Mouse (Mus musculus) fibroblast of lung, adult 2 months (primary cell): ENCODE results near the gene Npdc1.
"Not testable (repeated sequence)": the region's sequence is repeated elsewhere in the genome, so short reads cannot be mapped to it uniquely, and the experiment has no call there.

Source experiments
- DNase-seq: peaks from one replicate; pipeline ENCODE4 v3.0.0-alpha.2; 2011; ENCODE audit warnings: low read depth

Npdc1 gene

DNA sequence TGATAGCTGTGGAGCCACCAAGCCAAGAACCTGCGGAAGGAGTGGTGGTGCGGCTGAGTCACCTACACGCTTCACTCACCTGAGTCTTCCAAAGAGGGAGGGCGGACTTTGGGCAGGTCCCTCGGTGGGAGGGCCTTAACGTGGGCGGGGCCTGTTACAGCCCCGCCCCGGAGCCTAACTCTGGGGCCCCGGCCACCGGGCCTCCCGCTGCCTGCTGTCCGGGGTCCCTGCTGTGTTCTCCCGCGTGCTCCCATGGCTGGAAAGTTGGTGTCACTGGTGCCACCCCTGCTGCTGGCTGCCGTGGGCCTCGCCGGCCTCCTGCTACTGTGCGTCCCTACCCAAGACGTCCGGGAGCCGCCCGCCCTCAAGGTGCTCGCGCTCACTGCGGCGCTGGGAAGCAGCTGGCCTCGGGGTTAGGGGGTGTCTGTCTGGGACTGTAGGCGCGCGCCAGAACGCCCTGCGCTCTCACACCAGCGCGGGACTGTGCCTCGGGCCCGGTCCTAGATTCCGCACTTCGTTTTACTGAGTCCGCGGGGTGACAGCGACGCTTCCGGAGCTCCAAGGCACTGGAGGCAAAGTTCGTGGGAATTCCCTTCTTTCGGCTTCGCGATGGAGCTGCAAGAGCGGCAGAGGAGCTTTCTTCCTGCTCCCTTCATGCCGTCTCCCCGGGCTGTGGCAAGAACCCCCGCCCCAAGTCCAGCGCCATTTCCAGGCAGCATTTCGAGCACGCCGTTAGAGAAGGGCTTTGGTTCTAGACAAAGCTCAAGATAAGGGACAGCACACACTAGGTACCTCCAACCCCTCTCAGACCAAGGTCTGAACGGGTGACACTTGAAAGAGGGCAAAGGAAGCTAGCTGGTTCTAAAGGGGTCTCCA lies 3.2 kb upstream of the Npdc1 start, which contains the start of gene Entpd2:
Gene Entpd2, plus strand, starts transcription at position 154 of the 876 bp plus-strand sequence.
- DNase-seq = no peak

GRCm38 (mm10) chr2:25396597-25396983 lies 2.6 kb upstream of the Npdc1 start:
- DNase-seq = no peak

GRCm38 (mm10) chr2:25397010-25397409 lies 2.1 kb upstream of the Npdc1 start:
- DNase-seq = no peak

DNA sequence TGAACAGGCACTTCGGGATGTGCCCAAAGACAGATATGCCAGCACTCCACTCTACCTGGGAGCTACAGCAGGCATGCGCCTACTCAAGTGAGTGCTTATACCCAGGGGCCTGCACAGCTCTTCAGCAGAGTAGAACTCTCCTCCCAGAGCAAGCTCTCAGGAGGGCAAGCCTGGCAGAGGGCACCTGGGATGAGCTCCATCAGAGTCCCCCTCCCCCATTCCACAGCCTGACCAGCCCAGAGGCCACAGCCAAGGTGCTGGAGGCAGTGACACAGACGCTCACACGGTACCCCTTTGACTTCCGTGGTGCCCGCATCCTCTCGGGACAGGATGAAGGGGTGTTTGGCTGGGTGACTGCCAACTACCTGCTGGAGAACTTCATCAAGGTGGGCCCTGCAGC lies 1.1 kb upstream of the Npdc1 start:
- DNase-seq = no peak

DNA sequence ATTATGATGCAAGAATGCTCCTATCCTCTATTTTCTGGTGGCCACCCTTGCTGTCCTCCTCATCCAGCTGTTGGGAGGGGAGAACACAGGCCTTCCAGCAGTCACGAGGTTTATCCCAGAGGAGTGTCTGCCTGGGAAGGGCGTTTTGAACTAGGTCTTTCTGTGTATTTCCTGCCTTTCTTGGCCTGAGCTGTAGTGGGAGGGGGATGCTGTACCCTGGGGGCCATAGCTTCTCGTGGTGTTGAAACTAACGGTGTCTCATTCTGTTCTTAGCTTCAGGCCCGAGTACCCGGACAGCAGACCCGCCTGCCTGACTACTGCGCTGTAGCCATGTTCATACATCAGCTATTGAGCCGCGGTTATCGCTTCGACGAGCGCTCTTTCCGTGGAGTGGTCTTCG lies 1.1 kb downstream of the Npdc1 start:
- DNase-seq = no peak

- no peak for DNase-seq
These were observed 1.6 kb downstream of the Npdc1 start for GRCm38 (mm10) chr2:25400764-25401163.

GRCm38 (mm10) chr2:25402377-25402971 lies 3.3 kb downstream of the Npdc1 start:
- no peak for DNase-seq

- DNase-seq = no peak
These were observed 3.9 kb downstream of the Npdc1 start for GRCm38 (mm10) chr2:25402972-25403601.

GRCm38 (mm10) chr2:25403994-25404393 lies 4.8 kb downstream of the Npdc1 start:
- no peak for DNase-seq

DNA sequence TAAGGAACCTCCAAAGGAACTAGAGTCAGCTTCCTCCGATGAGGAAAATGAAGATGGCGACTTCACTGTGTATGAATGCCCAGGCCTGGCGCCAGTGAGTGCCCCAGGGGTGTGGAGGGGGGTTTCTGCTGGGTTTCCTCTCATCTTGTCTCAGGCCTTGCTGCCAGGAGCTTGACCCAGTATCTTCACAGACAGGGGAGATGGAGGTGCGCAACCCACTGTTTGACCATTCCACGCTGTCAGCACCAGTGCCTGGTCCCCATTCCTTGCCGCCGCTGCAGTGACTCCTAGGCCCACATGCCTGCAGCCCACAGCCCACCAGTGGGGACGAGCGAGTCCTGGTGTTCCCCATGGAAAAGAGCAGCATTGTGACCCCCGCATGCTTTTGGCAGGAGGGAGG lies 9.8 kb downstream of the Npdc1 start:
- DNase-seq = no peak

DNA sequence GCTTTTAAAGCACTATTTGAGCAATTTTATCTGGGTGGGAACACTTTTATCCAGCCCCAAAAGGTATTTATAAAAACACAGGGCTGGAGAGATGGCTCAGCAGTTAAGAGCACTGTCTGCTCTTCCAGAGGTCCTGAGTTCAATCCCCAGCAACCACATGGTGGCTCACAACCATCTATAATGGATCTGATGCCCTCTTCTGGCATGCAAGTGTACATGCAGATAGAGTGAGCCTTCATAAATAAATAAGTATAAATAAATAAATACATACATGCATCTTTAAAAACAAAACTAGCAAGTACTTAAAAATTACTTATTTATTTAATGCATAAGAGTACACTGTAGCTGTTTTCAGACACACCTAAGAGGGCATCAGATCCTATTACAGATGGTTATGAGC lies 14.3 kb downstream of the Npdc1 start:
- not testable (repeated sequence) for DNase-seq

- DNase-seq = no peak
These were observed 18.3 kb downstream of the Npdc1 start for GRCm38 (mm10) chr2:25417426-25417825.

GRCm38 (mm10) chr2:25421896-25422295 lies 22.7 kb downstream of the Npdc1 start:
- no peak for DNase-seq

GRCm38 (mm10) chr2:25422587-25423410 lies 23.6 kb downstream of the Npdc1 start, which contains the start of gene Fut7:
Fut7 (plus strand) TSS chr2:25423267.
- DNase-seq = no peak

DNA sequence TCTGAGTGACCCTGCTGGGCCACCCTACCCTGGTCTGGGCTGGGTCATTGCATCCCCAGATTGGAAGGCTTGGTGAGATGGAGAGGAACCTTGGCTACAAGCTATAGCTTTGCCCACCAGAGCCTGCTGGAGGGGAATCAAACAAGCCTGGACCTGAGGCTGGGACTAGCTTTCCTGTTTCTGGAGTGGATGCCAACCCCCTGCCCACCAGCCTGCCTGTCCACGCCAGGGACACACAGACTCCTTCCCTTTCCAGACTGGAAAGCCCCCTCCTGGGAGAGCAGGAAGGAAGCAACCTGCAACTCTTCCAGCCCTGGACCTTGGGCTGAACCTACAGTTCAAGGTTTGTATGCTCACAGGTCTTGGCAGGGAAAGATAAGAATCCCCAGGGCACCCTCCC lies 24.5 kb downstream of the Npdc1 start:
- no peak for DNase-seq

DNA sequence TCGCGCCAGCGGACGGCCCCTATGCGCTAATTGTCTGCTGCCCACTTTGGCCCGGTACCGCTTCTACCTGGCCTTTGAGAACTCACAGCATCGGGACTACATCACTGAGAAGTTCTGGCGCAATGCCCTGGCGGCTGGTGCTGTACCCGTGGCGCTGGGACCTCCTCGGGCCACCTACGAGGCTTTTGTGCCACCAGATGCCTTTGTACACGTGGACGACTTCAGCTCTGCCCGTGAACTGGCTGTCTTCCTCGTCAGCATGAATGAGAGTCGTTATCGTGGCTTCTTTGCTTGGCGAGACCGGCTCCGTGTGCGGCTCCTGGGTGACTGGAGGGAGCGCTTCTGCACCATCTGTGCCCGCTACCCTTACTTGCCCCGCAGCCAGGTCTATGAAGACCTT lies 26.3 kb downstream of the Npdc1 start:
- DNase-seq = no peak

DNA sequence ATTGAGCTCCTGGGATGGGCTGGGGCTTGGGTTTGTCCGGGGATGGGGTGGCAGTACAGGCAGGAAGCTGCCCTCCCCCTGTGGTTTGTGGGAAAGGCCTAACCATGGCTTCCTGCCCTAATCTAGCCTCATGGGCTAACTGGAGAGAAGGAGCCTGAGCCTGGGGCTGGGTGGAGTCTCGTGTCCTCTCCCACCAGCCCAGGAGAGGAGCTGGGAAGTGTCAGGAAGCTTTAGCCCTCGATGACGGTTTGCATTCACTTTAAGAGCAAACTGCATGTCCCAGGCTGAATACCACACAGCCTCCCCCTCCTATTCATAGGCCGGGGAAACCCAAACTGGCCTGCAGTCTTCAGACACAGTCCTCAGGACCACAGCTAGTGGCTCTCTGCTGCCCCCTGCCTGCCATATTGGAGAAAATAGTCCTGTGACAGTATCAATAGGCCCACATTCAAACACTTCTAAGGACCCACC lies 27.6 kb downstream of the Npdc1 start:
- DNase-seq = peak; percentile 27

GRCm38 (mm10) chr2:25427256-25427655 lies 28.1 kb downstream of the Npdc1 start:
- DNase-seq = no peak

DNA sequence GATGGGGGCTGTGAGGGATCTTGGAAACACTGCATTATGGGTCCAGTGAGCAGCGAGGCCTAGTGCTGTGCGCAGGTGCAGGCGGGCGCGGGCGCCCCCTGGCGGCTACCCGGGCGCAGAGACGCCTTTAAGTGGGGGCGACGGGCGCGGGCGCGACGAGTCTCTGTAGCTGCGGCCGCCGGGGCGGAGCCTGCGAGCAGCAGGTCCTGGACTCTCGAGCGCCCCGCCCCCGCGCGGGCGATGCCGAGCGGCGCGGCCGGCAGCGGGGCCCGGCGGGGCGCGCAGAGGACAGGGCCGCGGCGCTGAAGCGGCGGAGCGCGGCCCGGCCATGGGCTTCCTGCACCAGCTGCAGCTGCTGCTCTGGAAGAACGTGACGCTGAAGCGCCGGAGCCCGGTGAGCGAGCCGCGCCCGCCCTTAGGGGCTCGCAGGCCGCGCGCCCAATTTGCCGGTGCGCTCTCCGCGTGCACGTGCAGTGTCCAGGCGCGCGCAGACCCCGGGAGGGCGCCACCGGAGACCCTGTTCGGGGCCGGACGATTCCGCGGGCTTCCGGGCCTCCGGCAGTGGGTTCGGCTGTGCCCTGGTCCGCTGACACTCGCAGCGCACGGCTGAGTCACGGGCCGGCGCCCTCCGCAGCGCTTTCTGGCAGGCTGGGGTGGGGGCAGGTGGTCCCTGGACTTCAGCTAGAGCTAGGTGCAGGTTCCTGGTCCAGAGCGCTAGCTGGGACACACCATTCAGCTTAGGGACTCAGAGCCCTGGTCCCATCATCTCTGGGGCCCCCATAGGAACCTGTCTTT lies 29.5 kb downstream of the Npdc1 start, which contains the start of gene Abca2:
Gene Abca2, plus strand, starts transcription at position 262 of the 795 bp plus-strand sequence.
- peak; percentile 53 for DNase-seq

DNA sequence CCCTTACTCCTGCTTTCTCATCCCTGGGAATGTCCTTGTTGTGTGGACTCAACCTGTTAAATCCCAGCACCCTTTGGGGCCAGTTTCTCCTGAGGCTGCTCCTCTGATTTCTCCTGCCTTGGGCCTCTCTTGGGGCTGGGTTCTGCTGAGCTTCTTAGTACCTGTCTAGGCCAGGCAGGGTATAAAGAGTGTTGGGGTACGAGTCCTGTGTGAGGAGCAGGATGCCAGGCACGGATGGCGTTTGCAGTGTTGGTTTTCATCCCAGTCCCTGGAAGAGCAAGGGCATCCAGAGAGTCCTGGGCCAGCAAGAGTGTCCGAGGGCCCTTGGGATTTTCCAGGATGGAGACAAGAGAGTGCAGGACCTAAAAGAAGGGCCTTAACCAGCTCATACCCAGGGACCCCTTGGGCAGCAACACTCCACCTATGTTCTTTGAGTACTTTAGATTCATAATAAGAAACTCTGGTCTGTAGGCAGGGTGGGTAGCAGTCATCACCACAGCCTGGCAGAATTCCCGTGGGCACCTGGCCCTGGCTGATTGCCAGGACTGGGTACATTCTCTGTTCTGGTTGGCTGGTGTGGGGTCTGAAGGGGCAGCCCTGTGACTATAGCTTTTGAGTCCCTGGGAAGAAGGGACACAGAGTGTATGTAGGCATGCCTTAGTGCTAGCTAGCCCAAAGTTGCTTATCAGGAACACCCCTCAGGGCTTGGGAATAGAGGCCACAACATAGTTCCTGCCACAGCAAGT lies 30.5 kb downstream of the Npdc1 start:
- no peak for DNase-seq
